Mouse (Mus musculus) ES-CJ7 (cell line): Measurements from ENCODE around the gene Tacc2.

Experiments used
- DNase-seq: peaks from one replicate; pipeline ENCODE4 v3.0.0; 2011; ENCODE audit warnings: low read depth, low spot score

Gene Tacc2

DNA sequence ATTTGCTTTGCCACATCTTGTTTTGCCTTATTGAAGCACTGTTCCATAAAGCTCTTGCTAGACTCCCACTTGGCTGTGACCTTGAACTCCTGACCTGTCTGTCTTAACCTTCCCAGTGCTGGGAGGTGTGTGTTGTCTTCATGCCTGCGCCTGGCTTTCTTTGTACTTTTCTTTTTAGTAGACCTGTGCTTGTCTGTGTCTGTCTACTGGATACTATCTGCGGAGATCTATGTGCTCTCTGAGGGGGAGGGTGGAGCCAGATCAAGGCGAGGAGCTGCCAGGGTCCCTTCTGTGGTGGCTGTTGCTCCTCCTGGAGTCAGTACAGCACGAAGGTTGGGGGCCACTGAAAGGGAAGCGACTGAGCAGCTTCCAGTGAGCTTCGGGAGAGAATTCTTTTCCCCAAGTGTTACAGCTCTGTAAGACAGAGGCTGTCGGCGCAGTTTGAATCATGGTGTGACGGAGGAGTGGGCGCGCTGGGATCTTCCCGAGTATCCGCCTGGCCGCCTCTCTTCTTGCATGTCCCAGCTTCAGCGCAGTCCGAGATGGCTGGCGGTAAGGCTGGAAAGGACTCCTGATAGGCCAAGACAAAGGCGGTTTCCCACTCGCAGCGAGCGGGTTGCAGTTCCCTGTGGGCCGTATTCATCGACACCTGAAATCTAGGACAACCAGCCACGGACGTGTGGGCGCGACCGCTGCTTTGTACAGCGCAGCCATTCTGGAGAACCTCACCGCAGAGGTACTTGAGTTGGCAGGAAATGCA lies 189.4 kb downstream of the Tacc2 start:
- peak; percentile 59 for DNase-seq

DNA sequence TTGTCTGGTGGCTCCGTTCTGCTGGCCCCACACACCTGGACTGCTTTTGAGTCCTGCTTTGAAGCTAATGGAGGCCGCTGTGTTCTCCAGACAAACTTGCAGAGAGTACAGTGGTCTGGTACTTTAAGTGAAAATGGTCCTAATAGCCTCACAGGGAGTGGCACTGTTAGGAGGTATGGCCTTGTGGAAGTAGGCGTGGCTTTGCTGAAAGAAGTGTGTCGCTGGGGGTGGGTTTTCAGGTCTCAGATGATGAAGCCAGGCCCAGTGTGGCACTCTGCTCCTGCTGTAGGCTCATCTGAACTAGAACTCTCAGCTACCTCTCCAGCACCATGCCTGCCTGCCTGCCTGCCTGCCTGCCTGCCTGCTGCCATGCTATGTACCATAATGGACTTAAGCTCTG lies 190.9 kb downstream of the Tacc2 start:
- DNase-seq, result peak; percentile 46

DNA sequence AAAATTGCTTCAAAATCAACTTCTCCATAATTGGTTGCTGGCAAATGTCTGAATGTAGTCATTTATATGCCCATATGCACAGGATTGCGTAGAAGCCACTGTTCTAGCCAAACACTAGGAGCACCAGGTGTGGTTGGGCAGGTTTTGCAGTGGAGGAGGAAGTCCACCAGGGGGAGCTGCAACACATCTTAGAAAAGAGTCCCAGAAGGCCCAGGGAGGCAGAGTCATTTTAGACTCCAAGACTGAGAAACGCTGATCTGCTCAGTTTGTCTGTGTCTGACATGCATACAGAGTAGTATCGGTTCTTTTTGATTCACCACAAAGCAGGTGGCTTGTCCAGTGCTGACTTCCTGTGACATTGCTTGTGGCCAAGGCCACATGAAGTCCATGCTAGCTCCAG lies 193.5 kb downstream of the Tacc2 start:
- peak; percentile 84 for DNase-seq

DNA sequence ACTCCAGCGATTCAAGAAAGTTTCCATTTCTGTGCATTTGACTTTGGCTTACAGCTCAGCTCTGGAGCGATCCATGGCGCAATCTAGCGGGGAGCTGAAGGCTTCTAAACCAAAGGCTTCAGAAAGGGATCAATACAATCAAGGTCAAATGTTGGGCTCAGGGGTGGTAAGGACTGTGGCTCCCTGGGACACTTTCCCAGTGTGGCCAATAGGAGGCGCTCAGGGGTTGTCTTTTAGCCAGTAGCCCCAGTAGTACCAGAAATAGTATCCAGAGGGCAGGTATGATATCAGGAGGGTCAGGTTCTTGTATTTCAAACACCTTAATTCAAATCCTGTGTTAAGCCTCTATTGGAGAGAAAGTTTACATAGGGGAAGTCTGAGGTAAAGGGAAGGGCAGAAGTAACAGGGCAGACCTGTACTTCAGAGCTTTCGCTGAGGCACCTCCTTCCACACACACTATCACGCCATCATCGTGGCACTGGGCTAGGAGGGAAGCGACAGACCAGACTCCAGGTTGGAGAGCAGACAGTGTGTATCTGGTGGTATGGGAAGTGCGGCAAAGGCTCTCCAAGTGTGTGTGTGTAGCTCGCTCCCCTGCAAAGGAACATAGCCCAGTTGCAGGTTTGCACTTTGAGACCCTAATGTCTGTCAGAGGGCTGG lies 196.1 kb downstream of the Tacc2 start:
- DNase-seq, result peak; percentile 65

DNA sequence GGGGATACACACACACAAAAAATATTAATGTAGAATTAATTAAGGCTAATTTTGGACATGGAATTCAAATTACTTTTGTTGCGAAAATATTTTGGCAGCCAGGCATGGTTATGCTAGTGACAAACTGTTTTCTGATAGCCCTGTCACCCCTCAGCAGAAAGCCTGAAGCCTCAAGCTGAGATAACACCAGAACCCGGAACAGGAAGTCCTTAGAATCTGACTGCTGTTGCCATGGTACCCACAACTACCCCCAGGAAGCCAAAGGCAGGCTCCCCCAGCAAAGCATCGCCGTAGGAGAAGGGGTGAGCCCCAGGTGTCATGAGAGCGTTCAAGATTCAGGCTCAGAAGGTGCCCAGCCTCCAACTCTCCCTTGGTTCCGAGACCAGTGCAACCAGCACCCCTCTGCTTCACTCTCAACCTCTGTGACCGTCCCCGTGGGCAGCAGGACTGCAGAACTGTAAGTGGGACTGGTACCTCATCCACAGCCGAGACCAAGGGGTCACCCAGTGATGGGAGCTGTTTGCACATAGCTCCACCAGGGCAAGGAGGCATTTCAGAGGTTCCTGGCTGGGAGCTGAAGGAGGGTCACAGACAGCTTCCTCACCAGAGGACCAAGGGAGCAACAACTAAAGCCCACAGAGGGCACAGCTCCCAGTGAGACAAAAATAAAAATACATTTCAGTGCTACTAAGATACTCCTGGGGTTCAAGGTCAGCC lies 196.8 kb downstream of the Tacc2 start, which contains the start of gene Btbd16:
Gene Btbd16, plus strand, starts transcription at position 156 of the 717 bp plus-strand sequence.
- no peak for DNase-seq

DNA sequence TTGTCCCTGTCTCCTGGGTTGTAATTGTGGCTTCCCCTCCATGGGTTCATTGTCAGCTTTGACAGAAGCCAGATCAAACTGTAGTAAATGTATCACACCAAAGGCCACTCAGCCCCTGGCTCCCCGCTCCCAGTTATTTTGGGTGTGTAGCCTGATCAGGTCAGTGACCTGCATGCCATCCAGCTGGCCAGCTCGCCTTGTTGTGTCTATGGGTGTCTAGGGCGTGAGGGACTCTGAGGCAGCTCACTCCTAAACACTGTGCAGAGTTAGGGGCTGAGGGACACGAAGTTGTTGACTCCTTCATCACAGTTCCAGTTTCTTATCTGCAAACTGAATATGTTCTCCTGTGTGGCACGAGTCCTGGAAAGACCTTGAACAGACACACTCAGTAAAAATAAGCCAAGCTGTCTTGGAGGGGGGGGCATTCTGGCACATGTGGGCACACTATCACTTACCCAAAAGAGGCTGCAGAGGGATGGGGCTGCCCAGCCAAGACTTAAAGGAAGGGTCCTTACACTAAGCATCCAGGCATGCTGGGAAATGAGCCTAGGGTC lies 203.7 kb downstream of the Tacc2 start:
- DNase-seq, result no peak

DNA sequence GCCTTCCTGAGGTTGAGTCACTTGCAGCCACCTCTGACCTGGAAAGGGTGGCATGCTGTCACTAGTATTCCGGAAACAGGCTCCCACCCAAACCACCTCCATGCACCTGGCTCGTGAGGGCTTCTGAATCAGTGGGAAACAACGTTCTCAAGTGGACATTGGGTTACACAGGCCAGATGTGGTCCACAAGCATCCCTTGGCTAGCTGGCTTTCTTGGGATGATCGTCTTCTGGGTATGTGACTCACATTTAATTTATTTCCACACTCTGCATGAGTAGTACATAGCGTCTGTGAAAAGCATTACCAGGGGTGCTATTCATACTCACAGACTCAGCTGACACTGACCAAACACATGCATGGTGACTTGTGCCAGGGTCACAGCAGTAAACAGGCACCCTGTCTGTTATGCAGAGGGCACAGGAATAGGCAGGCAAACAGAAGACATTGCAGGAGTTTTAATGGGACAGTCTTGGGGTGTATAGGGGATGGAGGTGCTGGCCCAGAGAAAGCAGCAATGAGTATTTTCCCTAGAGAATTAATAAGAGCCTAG lies 205.3 kb downstream of the Tacc2 start:
- DNase-seq, result no peak

DNA sequence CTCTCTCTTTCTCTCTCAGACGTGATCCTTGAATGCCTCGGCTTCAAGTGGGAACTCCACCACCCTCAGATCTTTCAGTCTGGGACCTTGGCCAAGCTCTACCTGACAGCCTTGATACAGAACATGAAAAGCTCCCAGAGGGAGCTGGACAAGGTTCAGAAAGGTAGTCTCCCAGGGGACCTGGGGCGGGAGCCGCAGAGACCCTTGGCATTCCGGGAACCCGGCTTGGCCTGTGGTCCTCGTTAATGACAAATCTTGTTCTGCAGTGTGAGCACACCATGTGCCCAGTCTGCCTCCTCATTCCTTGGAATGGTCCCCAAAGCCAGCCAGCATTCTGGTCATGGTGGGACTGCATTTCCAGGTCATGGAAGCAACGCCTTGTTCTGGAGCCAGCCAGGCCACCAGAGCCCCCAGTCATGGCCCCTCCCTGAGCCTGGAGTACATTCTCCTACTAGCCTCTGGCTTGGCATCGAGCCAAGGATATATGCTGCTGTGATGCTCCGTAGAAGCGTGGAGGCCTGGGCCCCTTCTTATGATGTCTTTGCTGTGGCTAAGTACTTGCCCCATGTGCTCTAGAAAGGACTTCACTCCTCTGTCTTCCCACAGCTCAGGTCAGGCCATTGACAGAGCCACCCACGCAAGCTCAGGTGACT lies 208.8 kb downstream of the Tacc2 start:
- DNase-seq, result no peak

DNA sequence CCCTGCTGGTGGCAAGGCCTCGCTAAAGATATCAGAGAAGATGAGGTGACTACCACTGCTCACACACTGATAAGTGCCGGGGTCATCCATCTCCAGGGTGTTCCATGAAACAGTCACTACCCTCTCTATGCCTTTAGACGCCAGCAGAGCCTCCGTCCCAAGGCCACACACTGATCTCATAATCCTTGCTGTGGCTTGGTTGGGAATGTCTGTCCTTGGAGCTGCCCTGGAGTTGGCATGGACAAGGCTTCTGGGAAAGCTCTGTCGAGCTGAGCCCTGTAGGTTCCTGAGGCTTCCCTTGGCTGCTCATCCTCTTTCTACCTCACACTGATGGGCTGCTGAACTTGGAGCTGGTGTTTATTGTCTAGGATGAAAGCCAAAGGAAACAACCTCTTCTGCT lies 209.5 kb downstream of the Tacc2 start:
- no peak for DNase-seq

DNA sequence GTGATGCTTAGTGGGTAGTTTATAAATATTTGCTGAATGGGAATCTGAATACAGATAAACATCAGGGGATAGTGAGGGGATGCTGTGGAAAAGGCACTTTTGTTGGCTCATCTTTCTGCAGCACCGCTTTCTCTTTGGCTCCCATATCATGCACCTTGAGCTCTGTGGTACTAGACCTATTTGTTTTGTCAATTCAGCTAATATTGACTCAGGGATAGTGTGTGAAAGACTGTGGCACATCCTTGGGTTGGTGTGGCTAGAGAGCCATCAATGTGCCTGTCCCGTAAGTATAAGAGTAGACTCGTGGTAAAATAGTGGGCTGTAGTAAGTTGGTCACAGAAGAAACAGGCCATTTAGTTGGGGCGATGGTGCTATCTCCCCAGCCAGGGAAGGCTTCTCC lies 210.3 kb downstream of the Tacc2 start:
- DNase-seq, result no peak

DNA sequence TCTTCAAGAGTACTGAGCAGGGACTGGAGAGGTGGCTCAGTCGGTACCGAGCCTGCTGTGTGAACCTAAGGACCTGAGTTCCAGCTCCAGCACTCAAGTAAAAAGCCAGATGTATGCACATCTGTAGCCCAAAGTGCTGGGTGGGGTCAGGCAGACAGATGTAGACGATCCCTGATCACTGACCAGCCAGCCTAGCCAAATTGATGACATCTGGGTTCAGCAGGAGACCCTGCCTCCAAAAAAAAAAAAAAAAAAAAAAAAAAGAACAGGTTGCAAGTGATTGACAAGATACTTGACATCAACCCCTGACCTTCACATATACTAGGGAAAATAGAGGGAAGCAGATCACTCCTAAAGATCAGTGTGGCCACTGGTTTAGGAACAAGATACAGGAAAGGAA lies 211.7 kb downstream of the Tacc2 start:
- DNase-seq, result peak; percentile 71

DNA sequence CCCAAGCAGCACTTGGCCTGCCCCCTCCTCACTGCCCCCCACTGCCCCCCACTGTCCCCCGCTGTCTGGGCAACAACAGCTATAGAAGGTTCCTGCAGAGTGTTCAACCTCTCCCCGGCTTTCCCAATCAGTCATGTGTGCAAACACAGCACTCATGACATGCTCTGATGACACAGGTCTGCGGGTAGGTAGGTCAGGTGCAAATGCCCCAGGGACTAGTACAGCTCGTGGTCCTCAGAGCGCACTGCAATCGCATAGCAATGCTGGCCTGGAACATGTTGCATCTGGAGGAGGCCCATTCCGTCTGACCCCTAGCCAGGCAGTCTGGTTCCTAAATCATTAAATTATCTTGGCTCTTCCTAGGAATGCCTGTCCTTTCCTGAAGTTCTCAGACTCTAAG lies 212.2 kb downstream of the Tacc2 start:
- no peak for DNase-seq

DNA sequence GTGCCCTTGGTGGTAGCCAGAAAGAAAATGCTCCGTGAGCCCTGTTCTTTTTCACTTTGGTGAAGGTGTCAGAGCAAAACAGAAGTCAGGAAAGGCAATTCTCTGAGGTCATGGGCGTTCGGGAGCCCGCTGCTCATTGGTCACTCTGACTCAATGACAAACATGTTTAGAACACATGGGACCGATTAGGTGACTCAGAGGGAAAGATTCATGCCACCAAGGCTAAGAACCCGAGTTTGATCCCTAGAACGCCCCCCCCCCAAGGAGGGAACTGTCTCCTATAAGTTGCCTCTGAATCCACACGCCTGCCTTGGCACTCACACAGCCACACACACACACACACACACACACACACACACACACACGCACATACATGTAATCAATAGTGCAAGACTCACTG lies 216.4 kb downstream of the Tacc2 start:
- DNase-seq, result no peak

DNA sequence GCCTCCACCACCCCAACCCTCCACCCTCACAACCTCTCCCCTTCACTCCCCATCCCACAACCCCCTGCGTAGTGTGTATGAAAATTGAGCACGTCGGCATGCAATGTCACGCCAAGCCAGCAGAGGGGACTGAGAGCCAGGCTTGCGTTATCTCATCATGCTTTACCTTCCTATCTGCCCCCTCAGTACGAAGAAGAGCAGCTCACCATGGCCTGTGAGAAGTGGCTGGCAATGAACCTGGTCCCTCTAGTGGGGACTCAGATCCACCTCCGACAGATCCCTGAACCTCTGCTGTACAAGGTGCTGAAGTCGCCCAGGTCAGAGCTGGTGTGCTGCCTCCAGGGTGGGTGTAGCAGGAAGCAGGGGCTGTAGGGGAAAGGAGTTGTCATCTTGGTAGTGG lies 219.5 kb downstream of the Tacc2 start:
- DNase-seq, result peak; percentile 89

DNA sequence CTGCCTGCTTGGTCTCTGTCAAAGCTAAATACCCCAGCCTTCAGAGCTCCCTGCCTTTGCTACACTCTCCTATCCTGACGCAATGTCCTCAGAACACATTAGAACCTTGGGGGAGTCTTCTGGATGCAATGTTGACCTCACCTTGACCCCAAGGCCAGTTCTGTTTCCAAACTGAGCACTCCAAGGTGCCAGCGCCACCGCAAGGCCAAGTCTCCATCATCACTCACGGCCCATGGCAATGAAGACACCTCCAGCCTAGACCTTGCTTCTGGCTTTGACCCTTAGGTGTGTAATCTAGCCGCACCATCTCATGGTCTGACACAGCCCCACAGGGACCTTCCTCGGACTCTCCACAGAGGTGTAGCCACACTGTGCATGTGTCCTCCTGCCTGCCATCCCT lies 220.3 kb downstream of the Tacc2 start:
- peak; percentile 14 for DNase-seq

DNA sequence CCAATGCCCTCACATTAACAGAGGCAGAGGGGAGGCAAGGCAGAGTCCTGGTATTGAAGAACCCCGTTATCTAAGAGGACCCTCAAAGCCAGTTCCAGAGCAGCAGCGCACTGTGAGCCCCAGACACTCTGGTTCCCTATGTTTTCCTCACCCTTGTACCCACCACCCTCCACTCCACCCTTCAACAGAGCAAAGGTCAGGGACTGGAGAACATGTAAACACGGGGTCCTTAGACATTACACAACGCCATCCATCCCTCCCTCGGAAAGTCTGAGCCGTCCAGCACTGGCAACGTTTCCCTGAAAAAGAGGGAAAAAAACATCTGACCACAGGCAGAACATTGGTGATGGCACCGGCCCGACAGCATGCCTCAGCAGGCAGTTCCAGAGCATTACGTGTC lies 222.2 kb downstream of the Tacc2 start:
- DNase-seq, result no peak

DNA sequence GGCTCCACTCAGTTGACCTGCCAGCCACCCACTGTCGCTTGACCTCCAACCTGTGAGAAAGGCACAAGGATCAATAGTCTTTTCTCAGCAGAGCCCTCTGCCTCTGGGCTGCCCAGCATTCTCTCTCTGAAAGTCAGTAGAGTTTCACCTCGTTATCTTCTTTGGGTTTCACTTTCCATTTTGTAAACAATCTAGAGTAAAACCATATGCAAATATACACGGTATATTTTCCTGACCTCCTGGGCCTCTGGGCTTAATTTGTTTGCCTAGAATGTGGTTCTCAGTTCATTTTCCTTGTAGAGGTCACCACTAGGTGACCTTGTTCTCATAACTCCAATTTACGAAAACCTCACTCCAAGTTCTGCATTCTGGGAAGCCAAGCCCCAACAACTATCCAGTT lies 223.4 kb downstream of the Tacc2 start:
- no peak for DNase-seq

DNA sequence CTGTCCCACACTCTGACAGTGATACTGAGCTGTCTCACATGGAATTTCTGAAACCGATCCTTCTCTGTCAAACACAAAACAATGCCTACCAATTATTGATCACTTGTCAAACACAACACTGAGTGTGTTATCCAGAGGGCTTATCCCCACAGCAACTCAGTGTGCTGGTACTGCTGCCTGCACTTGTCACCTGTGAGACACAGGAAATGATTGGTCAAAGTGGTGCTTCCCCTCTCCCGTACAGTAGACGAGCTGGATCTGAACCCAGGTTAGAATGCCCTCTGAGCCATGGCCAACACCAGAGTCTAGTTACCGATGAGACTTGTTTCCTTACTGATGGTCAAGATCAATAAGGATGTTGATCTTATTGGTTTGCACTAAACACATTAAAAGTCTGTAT lies 224.6 kb downstream of the Tacc2 start:
- DNase-seq, result no peak

DNA sequence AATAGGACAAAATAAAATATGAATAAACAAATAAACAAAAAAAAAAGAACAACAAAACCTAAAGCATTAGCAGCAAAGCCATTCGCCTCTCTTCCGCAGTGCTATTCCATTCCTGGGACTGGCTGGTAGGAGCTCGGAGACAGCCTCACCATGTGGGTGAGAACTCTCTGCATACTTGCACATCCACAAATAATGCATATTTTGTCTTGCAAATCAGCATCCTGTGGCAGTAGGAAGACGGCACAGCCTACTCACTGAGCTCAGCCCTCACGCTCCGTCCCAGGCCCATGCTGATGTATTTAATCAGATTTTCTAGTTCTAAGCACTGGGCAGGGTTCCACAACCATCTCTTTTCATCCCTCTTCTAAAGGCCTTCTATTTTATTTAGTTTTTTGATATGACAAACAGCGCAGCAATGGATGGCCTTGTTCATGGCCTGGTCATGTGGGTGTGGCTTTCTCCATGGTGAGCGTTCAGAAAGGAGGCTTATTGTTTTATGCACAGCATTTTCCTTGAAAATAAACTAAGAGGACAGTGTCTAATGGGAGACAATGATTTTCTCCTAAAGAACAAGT lies 226.1 kb downstream of the Tacc2 start:
- peak; percentile 10 for DNase-seq

DNA sequence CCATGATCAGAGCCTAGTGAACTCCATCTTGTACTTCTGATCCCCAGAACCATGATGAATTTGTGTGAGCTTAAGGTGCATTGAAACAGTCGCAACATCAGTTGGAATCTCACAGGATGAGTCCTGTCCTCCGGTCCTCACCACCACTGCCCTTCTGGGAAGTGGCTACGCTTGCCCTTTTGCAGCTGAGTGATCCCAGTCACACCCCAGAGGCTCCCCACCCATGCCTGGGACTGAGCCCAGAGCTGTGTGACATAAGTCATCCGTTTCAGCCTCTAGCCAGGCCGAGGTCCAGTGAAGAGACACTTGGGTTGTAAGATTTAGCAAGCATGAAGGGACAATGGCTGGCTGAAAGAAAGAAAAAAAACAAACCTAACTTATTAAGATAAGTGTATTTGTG lies 227.8 kb downstream of the Tacc2 start:
- no peak for DNase-seq

DNA sequence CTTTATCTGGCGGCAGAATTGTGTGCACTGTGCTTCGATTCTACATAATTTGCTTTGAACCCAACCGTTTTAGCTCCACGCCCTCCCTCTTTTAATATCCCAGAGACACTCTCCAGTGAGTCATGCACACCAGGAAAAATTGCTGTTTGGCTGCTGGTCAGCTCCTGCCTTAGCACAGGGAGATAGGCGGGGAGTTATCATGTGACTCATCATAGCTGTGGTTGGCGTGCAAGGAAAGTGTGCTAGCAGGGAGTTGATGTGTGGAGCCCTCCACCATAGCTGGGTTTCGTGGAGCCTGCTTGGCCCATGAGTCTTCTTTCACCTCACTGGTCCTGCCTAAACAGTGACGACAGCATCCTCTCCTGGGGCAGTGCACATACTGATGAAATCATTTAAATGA lies 230.5 kb downstream of the Tacc2 start:
- DNase-seq, result no peak
